Mouse (Mus musculus): ENCODE results near the gene Nhlrc1.

Nhlrc1 gene

DNA sequence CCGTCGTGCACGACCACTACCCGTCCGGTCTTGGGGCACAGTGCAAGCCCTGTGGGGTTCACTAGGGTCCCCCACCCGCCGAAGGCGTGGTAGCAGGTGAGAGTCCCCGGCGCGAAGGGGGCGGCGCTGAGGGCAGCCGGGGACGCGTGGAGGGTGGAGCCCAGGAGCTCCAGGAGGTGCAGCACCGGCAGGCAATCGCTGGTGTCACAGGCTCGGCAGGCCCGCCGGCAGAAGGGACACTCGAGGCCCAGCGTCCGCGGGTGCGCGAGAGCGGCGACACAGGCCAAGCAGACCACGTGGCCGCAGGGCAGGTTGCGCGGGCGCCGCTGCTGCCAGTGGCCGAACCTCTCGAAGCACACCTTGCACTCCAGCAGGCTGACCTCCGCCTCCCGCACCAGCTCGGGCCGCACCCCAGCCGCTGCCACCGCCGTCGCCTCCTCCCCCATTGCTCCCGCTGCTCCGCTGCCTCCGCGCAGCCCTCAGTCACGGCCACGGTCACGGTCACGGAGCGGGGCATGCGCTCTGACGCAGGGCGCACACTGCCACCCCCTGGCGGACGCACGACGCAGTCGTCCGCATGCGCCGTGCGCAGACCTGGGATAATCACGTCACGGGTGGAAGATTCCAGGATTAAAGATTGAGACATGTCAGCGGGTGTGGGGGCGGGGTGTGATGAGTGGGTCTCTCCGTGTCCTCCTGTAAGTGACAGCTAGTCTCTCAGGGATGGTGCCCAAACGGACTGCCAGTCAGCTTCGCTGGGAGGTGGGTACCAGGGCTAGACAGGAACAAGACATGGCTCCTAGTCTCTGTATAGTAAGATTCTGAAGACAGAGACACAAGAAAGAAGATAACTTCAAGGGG is at the start of gene Nhlrc1:
Gene Nhlrc1 (minus strand): TSS at position 517 of the 861 bp plus-strand sequence.
- DNase-seq (ENCODE audit: low read depth, low spot score): peak; percentile 73

DNA sequence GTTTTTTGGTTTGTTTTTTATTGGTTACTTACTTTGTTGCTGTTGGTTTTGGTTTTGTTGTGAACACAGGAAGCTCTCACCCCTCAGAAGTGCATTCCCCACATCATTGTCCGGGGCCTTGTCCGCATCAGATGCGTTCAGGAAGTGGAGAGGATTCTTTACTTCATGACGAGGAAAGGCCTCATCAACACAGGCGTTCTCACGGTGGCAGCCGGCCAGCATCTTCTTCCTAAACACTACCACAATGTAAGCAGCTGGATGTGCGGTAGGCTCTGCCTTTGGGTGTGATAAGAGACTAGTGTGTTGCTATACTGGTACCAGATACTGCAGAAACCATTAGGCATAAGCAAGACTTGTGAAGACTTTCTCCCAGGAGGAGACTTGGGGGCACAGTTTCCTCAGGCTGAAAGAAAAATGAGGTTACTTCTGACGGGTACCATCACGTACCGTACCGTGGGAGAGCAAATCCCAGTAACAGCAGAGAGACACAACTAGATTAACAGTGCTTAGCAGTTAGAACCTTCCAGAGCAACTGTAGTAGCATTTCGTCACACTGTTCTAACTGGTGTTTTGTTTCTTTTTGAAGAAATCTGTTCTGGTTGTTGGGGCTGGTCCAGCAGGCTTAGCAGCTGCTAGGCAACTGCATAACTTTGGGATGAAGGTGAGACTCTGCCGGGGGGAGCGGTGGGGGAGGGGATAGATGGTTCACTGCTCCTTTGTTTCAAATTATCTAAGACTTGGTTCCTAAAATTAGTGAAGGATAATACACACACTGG is 49.5 kb upstream of the Nhlrc1 start:
- DNase-seq (ENCODE audit: low read depth, low spot score): no peak

GRCm38 (mm10) chr13:47062756-47063155 is 48.1 kb upstream of the Nhlrc1 start:
- no peak for DNase-seq (ENCODE audit: low read depth, low spot score)

- no peak for DNase-seq (ENCODE audit: low read depth, low spot score)
Measured at GRCm38 (mm10) chr13:47056781-47057180, 42.1 kb upstream of the Nhlrc1 start.

DNA sequence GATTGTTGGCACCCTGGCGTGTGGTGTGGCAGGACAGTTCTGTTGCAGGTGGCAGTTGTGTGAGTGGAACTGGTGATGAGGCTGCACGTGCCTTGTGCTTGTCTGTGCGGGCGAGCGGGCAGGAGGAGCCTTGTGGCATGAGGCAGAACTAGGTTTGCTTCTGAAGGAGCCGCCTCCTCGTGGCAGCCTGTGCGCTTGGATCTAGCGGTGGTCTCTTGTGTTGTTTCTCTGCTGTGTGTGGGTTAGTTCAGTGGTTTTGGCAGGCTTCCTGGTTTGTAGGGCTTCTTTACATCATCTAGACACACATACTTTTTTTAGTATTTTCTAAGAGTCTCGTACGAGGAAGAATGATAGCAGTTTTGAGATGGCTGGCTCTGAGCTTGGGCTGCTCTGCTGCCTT is 41.5 kb upstream of the Nhlrc1 start:
- peak; percentile 12 for DNase-seq (ENCODE audit: low read depth, low spot score)

- DNase-seq (ENCODE audit: low read depth, low spot score): no peak
Measured at GRCm38 (mm10) chr13:47053971-47054370, 39.3 kb upstream of the Nhlrc1 start.

DNA sequence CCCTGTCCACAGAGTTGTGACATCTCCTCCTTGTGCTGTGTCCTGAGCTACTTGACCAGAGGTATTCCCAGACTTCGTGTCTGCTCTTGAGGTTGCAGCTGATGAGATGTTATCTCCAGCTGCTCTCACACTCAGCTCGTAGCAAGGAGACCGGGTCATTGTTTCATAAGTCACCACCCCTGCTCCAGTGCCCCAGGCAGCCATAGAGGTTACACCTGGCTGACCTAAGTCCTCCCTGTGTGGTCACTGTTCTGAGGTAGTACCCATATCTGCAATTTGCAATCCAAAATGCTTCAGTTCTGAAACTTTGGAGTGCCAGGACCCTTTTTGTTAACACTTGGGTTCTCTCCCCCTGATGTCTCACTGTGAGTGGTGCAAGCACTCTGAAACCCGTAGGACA is 35.4 kb upstream of the Nhlrc1 start:
- no peak for DNase-seq (ENCODE audit: low read depth, low spot score)

- DNase-seq (ENCODE audit: low read depth, low spot score): no peak
Measured at GRCm38 (mm10) chr13:47047996-47048395, 33.3 kb upstream of the Nhlrc1 start.

GRCm38 (mm10) chr13:47044617-47044947 is 29.9 kb upstream of the Nhlrc1 start, which contains the start of gene Tpmt:
Tpmt (minus strand) TSS chr13:47044737.
- DNase-seq (ENCODE audit: low read depth, low spot score): no peak

DNA sequence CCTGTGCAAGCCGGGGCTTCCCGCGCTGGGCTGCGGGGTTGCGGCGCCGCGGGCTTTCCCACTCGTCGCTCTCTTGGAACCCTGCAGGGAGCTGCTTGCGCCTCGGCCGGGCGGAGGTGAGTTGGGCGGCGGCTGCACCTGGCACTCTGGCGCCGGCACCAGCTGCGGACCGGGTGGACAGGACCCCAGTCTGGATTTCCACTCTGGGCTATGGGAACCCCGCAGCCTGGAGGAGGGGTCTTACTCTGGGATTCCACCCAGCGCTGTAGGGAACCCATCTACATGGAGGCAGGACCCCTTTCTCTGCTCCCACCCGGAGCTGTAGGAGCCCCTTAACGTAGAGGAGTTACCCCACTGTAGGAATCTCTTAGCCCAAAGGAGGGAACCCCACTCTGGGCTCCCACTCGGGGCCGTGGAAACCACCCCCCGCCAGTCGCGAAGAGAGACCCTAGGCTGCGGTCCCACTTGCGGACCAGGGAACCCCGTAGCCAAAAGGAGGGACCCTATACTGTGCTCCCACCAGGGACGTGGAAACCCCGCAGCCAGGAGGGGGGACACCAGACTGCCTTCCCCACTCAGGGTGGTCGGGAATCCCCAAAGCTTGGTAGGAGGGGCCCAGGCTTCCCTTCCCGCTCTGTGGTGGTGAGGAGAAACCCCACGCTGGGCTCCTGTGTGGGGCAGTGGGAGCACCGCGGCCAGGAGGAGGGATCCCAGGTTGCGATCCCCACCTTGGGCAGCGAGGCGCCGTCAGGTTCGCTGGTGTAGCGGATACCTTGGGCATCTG is 29.4 kb upstream of the Nhlrc1 start:
- peak; percentile 21 for DNase-seq (ENCODE audit: low read depth, low spot score)

- peak; percentile 98 for DNase-seq (ENCODE audit: low read depth, low spot score)
Measured at GRCm38 (mm10) chr13:47043030-47043680, 28.5 kb upstream of the Nhlrc1 start, which contains the start of gene Kdm1b. Kdm1b (plus strand) TSS chr13:47043499.

GRCm38 (mm10) chr13:47042024-47042633 is 27.5 kb upstream of the Nhlrc1 start:
- DNase-seq (ENCODE audit: low read depth, low spot score): no peak

DNA sequence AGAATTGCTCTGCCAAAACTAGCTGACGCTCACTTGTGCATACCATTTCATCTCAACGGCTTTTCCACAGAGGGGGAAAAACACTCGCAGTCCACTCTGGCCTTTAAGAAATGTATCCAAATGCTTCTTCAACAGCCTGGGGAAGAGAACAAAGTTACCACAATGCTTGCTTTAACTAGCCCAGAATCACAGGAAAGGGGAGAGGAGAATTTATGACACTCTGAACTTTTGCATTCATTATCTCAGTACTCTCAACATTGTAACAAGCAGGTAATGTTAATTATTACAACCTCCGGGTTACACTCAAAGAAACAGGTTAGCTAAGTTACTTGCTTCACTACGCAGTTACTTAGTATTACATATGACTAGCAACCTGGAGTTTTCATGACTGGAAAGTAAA is 25.4 kb upstream of the Nhlrc1 start:
- no peak for DNase-seq (ENCODE audit: low read depth, low spot score)

GRCm38 (mm10) chr13:47037946-47038345 is 23.3 kb upstream of the Nhlrc1 start:
- DNase-seq (ENCODE audit: low read depth, low spot score): no peak

- no peak for DNase-seq (ENCODE audit: low read depth, low spot score)
Measured at GRCm38 (mm10) chr13:47033602-47034001, 19.0 kb upstream of the Nhlrc1 start.

DNA sequence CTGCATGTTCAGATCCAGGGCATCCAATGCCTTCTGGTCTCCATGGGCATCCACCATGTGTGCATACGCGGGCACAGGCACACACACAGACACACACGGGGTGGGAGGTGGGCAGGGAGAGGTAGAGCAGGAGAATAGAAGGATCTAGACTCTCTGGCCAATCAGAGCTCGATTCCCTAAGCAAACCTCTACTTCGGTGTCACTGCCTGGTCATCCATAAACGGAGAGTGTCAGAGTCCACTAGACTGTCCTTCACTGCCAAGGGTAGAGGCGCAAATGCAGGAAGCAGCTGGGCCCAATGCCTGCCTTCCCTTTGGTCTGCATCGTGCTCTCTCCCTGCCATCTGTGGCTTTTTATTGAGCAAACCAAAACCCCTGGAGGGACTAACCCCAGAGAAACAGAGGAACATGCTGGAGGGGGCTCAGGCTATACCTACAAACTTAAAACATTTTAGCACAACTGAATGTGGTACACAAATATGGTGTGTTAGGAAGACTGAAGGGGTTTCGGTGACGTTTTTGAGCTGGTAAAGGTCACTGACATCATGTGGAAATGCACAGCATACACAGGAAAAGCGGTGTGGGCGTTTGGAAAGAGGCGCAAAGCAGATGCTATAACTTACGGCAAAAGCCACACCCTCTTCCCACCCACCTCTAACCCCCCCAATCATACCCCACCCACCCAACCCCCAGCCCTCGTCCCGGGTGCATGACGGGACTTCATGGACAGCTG is 15.9 kb upstream of the Nhlrc1 start:
- no peak for DNase-seq (ENCODE audit: low read depth, low spot score)

DNA sequence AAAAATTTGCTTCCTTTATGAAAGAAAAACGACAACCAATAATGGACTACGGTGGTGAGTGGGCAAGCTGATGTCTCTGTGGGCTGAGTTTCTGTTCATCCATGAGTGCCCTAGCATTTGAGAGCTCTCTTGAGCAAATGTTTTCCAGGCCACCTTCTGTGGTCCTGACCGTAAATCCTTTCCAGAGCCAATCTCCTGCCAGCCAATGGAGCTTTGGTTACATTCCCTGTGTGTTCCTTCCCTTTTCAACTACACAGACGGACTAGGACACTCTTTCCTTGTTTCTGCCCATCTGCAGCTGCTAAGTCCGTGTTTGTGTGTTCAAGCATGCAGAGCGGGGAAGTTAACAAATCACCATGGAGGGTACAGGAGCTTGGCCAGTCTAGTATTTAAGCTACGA is 6.1 kb upstream of the Nhlrc1 start:
- no peak for DNase-seq (ENCODE audit: low read depth, low spot score)

DNA sequence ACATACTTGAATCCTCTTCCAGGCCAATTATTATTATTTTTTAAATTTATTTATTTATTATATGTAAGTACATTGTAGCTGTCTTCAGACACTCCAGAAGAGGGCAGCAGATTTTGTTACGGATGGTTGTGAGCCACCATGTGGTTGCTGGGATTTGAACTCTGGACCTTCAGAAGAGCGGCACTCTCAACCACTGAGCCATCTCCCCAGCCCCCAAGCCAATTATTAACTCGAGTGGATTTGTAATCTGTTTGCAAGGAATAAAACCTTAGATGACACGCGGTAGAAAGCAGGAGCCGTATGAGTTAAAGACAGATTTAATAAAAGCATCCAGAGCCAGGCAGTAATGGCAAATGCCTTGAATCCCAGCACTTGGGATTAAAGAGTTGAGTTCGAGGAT is 5.1 kb upstream of the Nhlrc1 start:
- DNase-seq (ENCODE audit: low read depth, low spot score): no peak

- peak; percentile 57 for DNase-seq (ENCODE audit: low read depth, low spot score)
Measured at GRCm38 (mm10) chr13:47017259-47017658, 2.6 kb upstream of the Nhlrc1 start.

- no peak for DNase-seq (ENCODE audit: low read depth, low spot score)
Measured at GRCm38 (mm10) chr13:47015195-47015501, 498 bp upstream of the Nhlrc1 start.

DNA sequence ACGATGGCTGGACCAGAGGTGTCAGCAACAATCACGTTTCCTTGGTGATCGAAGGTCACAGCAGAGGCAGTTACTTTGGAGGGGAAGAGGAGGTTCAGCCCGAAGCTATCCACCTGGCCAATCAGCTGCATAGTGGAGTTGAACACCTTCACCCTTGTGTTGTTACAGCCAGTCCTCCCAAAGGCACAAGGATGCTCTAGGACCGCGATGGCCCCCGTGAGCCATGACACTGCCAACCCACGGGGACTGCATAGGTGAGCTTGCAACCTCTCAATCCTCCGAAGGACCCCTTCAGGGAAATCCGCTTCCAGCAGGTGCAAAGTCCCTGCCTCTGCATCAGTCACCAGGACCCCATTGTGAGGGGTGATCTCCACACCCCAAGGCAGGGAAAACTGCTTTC is 910 bp downstream of the Nhlrc1 start:
- DNase-seq (ENCODE audit: low read depth, low spot score): peak; percentile 30
